Mouse (Mus musculus) common myeloid progenitor, adult 5-6 weeks (primary cell): ENCODE measurements around the gene Ddx25. TPM values are rescaled to one million over a fixed set of nuclear protein-coding genes. Genes with fewer than 3 reads are reported as not detected.

Source experiments
- ATAC-seq: replicated peaks from 2 replicates; pipeline ENCODE4 v1.8.0; 2016; ENCODE audit warnings: low read depth, mild to moderate bottlenecking, moderate TSS enrichment, inconsistent platforms; ENCODE audit not compliant: poor library complexity, severe bottlenecking
- total RNA-seq: library from RNA; stranded (forward); fragments of 200-1000, 187-1606 nt; gene quantifications from 2 replicates; pipeline ENCODE4 v1.2.3, GENCODE M21; 2017

Gene Ddx25
- total RNA-seq, result 0.05 and 0.49 TPM in 2 replicates

DNA sequence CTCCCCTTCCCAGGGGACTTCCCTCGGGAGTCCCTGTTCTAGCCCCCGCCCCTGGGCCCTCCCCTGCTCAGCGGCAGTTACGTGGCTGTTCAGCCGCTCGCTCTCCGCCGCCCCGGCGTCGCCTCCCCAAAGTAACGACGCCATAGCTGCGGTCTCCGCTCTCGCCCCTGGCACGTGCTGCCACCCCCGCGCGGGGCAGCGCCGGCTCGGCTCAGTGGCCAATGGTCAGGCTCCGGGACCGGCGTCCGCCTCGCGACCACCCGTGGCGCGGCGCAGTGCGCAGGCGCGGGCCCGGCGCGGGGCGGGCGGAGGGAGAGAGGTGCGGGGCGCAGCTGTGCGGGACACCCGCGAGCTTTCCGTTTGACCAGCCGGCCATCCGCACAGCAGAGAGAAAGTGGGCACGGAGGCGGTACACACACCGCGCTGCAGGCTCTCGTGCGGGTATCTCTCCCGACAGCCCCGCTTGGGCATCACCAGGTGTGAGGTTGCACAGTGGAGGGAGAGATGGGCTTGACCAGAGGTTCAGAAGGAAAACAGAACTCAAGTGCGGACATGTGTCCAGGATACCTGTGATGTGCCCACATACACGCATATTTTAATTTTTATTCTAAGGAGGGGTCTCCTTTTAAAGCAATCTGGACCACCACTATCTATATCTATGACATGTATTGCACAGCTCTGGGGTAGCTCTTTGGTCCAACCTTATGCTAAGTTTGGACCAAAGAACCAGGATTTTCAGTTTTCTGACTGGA is at the start of gene Ddx25, which contains the start of gene Pus3:
Gene Ddx25, minus strand, starts transcription at position 272 of the 752 bp plus-strand sequence.
Gene Pus3, plus strand, starts transcription at position 339 of the 752 bp plus-strand sequence.
- peak; percentile 6; the same call in 1 of the 2 replicates for ATAC-seq

- no peak for ATAC-seq
Observed at GRCm38 (mm10) chr9:35607647-35608405, 49.5 kb upstream of the Ddx25 start.

GRCm38 (mm10) chr9:35592903-35593302 is 34.6 kb upstream of the Ddx25 start:
- peak; percentile 73 for ATAC-seq

DNA sequence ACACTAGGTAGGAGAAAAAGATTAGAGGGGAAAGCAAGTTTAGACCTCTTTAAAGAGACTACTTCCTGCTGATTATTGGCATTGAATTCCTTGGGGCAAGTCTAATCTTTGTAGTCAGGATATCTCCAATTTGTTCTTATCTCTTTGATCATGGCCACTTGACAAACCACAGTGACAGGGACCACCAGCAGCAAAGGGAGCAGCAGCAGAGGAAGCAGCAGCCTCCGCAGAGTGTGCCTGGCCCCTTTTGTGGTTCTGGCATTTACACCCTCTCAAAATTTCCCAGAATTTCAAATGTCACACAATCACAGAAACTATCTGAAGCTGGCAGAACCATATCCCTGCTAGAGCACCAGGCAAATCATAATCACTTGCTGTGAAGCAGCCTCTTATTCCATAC is 29.3 kb upstream of the Ddx25 start:
- ATAC-seq, result peak; percentile 62

GRCm38 (mm10) chr9:35574416-35574815 is 16.1 kb upstream of the Ddx25 start:
- ATAC-seq, result no peak

GRCm38 (mm10) chr9:35570663-35571062 is 12.3 kb upstream of the Ddx25 start:
- no peak for ATAC-seq

DNA sequence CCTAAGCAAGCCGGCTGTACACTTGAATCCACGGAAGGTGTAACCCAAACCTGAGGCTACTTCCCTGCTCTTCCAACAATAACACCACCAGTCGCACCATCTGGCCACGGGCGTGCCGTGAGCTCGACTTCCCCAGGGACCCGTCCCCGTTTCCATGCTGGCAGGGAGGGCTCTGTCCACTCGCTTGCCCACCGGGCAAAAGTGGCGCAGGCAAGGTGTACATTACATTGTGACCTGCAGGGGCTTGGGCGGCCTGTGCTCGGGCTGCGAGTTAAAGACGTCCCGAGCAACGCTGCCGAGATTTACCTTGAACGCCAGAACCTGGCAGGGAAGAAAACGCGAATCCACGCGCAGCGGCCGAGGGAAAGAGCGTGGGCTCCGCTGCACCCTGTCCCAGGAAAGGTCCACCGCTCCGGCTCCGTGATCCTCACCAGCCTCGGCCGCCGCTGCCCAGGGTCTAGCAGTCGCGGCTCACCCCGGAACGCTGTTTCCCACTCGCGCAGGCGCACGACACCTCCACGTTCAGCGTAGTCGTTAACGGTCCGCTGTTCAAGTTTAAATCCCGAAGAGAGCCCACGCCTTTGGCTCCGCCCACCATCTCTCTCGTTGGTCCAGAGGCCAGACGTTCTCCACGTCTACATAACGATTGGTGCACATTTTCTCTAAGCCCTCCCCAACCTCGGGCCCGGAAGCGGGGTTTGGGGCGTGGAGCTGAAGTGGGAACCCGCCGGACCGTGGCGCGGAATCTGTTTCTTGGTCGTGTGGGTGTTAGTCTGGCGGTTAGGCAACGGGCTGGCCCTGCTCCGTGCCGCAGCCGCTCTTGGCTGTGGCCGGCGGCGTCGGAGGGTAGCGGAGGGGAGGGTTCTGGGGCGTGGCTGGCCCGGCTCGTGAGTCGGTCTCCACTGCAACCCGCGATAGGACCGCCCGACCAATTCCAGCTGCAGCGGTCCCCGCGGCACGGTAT is 11.5 kb upstream of the Ddx25 start, which contains the start of the genes Pate2 and Hyls1:
Gene Pate2, plus strand, starts transcription at position 714 of the 964 bp plus-strand sequence.
Gene Hyls1, minus strand, starts transcription at position 828 of the 964 bp plus-strand sequence.
- peak; percentile 95 for ATAC-seq

DNA sequence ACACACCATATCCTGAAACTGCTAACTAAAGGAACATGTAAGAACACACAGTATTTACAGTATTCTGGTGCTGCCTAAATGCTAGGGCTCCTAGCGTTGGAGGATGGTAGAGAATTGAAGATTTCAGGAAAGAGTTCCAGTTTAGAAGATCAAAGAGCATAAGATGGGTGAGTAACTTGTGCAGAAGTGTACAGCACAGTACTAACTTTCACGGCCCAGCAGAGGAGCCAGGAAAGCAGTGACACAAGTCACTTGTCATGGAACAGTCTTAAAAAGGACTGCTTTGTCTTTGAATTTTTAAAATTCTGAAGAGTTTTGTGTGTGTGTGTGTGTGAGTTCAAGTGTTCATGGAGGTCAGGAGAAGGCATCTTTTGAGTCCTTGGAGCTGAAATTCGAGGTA is 9.7 kb upstream of the Ddx25 start:
- no peak for ATAC-seq

GRCm38 (mm10) chr9:35564536-35565240 is 6.4 kb upstream of the Ddx25 start:
- ATAC-seq, result no peak

GRCm38 (mm10) chr9:35561583-35561982 is 3.3 kb upstream of the Ddx25 start:
- ATAC-seq, result no peak

DNA sequence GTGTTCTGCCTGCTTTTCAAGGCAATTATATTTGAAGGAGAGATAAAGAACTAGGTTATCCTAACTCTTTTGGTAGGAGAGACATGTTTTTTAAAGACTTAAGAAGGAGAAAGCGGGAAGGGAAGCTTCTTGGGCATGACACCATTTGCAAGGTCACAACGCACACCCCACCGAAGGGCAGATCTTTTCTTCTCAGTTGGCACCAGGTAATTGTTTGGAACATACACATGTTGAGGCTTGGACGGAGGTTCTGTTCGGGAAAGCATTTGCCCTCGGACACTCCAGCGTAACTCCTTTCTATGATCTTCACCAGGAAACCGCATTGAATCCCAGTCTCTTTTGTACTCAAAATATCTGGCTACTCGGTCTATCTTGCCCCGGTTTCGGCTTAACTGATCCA is 2.7 kb upstream of the Ddx25 start:
- no peak for ATAC-seq

GRCm38 (mm10) chr9:35559009-35559890 is 922 bp upstream of the Ddx25 start:
- ATAC-seq, result peak; percentile 95

DNA sequence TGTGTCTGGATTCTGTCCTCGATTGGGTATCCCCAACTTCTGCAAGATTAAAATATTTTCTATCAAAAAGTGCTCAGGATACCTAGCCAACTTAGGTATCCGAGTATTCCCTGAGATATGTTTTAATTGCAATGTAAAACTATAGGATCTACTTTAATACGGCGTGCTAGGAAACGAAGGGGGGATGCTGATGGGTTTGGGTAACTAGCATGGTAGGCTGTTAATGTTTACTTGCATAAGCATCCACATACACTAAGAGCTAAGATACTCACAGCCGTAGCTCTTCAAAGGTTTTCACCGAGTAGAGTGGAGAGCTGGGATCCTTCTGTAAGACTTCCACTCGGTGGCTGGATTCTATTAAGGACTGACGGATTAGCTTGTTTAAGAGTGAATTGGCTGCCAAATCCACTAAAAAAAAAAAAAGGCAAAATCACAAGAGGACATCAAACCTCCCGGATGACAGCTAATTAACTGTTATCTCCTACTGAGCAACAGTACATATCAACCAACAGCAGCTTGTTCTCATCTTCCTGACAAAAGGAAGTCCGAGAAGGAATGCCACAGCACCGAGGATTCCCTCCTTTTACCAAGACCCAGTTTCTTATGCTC is 1.7 kb downstream of the Ddx25 start:
- no peak for ATAC-seq

DNA sequence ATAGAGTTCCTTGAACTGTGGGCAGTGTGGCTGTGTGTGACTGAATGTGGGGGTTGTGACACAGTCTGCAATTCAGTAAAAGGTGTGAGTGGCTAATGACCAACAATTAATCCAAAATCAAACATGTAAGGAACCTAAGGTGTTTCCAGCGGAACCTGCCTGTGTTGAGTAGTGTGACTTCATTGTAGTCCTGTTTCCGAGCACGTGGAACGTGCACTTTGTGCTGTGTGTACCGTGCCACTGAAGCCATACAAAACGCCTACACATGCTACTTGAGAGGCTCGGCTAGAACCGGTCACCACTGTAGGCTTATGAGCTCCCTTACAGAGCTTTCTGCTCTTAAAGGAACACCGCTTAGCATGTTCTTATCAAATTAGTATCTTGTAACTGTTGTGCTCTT is 9.9 kb downstream of the Ddx25 start:
- ATAC-seq, result no peak

DNA sequence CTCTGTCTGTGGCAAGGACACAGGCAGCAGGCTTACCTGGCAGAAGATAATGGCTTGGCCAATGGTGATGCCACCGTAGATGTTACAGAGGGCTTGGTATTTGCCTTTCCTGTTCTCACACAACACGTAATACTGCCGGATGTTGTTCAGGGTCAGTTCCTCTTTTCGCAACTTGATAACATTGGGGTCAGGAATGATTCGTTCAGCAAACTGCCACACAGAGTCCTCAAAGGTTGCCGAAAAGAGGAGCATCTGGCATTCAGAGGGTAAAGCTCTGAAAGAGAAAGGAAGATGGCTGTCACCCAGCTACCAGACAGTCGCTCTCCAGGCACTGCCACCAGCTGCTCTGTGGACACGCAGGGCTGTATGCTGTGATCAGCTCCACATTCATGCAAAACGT is 11.6 kb downstream of the Ddx25 start:
- ATAC-seq, result peak; percentile 90

DNA sequence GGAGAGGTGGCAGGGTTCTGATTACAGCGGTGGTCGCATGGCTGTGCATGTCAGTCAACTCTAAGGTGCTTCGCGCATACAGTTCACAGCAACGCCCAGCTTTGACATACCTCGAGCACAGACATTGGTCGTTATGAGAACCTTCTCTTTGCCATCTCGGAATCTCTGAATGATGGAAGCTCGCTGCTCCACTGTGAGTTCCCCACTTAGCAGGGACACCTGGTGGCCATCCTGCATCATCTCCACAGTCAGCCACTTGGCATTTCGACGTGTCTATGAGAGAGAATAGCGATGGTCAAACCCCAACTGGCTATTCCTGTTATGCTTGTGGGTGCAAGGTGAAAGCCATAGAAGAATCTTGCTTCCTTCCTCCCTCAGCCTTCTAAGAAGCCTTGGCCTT is 12.6 kb downstream of the Ddx25 start:
- no peak for ATAC-seq

DNA sequence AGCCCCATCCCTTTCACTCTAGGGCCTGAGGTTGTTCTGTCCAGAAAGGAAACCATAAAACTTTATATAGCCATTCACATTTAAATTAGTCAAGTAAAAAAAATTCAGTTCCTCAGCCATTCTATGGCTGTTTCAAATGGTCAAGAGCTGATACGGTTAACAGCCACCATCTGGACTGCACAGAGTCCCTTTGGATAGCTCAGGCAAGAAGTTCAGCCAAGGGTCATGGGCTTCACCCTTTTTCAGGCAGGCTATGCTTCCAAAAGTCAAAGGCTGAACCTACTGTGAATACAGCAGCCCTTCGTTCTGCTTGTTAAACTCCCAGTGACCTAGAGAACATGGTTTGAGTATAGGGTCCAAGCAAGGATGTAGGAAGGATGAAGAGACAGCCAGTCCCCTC is 13.7 kb downstream of the Ddx25 start:
- ATAC-seq, result no peak
